Mouse (Mus musculus) liver, embryonic 13.5 days (tissue): Measurements from ENCODE around the gene Gse1. TPM values are rescaled to one million over a fixed set of nuclear protein-coding genes. Genes with fewer than 3 reads are reported as not detected.

Experiments used
- ATAC-seq: fragments of 200-750 bp; cut with Nextera tagmentation; 2 replicates; pipeline ENCODE4 v1.8.0; 2017; ENCODE audit warnings: low read depth, mild to moderate bottlenecking, moderate number of reproducible peaks, moderate library complexity
- DNase-seq: peaks from one replicate; pipeline ENCODE4 v3.0.0; 2022
- H3K27ac ChIP-seq: fragments of 300-500 bp; sonication (generic); 2 replicates; pipeline ENCODE4 v1.5.1; 2015; ENCODE audit warnings: moderate library complexity, mild to moderate bottlenecking, inconsistent platforms
- H3K27me3 ChIP-seq: fragments of 300-500 bp; sonication (generic); 2 replicates; pipeline ENCODE4 v1.6.1; 2015; ENCODE audit warnings: mild to moderate bottlenecking, inconsistent platforms
- H3K36me3 ChIP-seq: fragments of 300-500 bp; sonication (generic); 2 replicates; pipeline ENCODE4 v1.6.1; 2015; ENCODE audit warnings: mild to moderate bottlenecking, inconsistent platforms
- H3K4me1 ChIP-seq: fragments of 300-500 bp; sonication (generic); replicated peaks from 2 replicates; pipeline ENCODE4 v1.6.1; 2015; ENCODE audit warnings: inconsistent platforms
- H3K4me2 ChIP-seq: fragments of 300-500 bp; sonication (generic); 2 replicates; pipeline ENCODE4 v1.6.1; 2015; ENCODE audit warnings: inconsistent platforms, mild to moderate bottlenecking, moderate library complexity
- H3K4me3 ChIP-seq: fragments of 300-500 bp; sonication (generic); replicated peaks from 2 replicates; pipeline ENCODE4 v1.5.1; 2015; ENCODE audit warnings: mild to moderate bottlenecking, inconsistent platforms
- H3K9ac ChIP-seq: fragments of 300-500 bp; sonication (generic); 2 replicates; pipeline ENCODE4 v1.6.1; 2015; ENCODE audit warnings: mild to moderate bottlenecking, inconsistent platforms
- H3K9me3 ChIP-seq: fragments of 300-500 bp; sonication (generic); replicated peaks from 2 replicates; pipeline ENCODE4 v1.6.1; 2016; ENCODE audit warnings: inconsistent platforms
- WGBS: fragments of 180-500 bp; shearing (Covaris S2); methylation state at CpG from one replicate; pipeline ENCODE4 v1.1.7; 2015; ENCODE audit not compliant: insufficient replicate concordance; 5-methylcytosine and 5-hydroxymethylcytosine counted together
- polyA plus RNA-seq: library from polyadenylated mRNA; unstranded; fragments of >200 nt; fragmentation: Nextera tagmentation; extraction: Ambion mirVana; gene quantifications from 2 replicates; pipeline ENCODE4 v1.2.1, GENCODE M21; 2015

Gene Gse1
- polyA plus RNA-seq, 1 experiment from 2014 or later, result 8.3 TPM

- Histone ChIP-seq H3K9me3 (peaks cover 4% of the 10 kb centered on the region; the same call in 1 of the 2 replicates), H3K4me2 (no peak overlapping the region), H3K27ac (no peak overlapping the region), H3K36me3 (no peaks in the 10 kb centered on the region), H3K4me1 (peaks cover 76% of the 10 kb centered on the region), H3K4me3 (no peak overlapping the region), H3K9ac (no peak overlapping the region), H3K27me3 (no peaks in the 10 kb centered on the region)
- DNase-seq (no peak), ATAC-seq (no peak)
- 77% methylated on average over 7 of the region's 7 CpGs for WGBS
Observed at GRCm38 (mm10) chr8:120338678-120339077, 110.4 kb downstream of the Gse1 start.

DNA sequence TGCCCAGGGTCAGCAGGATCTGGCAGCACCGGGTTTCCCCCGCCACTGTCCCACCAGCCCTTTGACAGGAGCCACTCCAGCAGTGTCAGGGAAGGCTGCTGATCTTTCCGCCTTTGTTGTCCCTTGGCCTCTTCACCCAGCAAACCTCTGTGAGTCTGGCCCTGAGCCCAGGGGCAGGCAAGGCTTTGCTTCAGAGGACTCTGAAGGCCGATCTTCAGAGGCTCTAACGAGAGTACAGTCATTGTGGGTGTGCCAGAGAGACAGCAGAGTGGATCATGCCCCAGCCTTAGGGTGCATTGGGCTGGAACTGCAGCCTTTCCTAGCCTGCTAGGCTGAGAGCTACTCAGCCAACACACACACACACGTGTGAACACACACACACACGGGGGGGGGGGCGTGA is 111.5 kb downstream of the Gse1 start:
- H3K4me1 ChIP-seq, result peaks cover 77% of the 10 kb centered on the region
- no peak overlapping the region for H3K4me2 ChIP-seq
- no peak overlapping the region for H3K9ac ChIP-seq
- DNase-seq (no peak), ATAC-seq (no peak)
- no peak overlapping the region for H3K27ac ChIP-seq
- no peaks in the 10 kb centered on the region for H3K36me3 ChIP-seq
- no peak overlapping the region for H3K4me3 ChIP-seq
- peaks cover 4% of the 10 kb centered on the region; the same call in 1 of the 2 replicates for H3K9me3 ChIP-seq
- no peaks in the 10 kb centered on the region for H3K27me3 ChIP-seq
- 69% methylated on average over 7 of the region's 8 CpGs for WGBS

GRCm38 (mm10) chr8:120341124-120341523 is 112.9 kb downstream of the Gse1 start:
- H3K4me2 ChIP-seq, result no peak overlapping the region
- no peak overlapping the region for H3K27ac ChIP-seq
- 61% methylated on average over 10 of the region's 10 CpGs for WGBS
- no peaks in the 10 kb centered on the region for H3K27me3 ChIP-seq
- ATAC-seq, result no peak
- H3K4me3 ChIP-seq, result no peak overlapping the region
- peaks cover 72% of the 10 kb centered on the region for H3K4me1 ChIP-seq
- DNase-seq, result no peak
- H3K9me3 ChIP-seq, result peaks cover 4% of the 10 kb centered on the region; the same call in 1 of the 2 replicates
- no peak overlapping the region for H3K9ac ChIP-seq
- no peaks in the 10 kb centered on the region for H3K36me3 ChIP-seq

GRCm38 (mm10) chr8:120342847-120343548 is 114.7 kb downstream of the Gse1 start:
- ATAC-seq, result no peak
- Histone ChIP-seq H3K36me3 (no peaks in the 10 kb centered on the region), H3K9me3 (peaks cover 4% of the 10 kb centered on the region; the same call in 1 of the 2 replicates), H3K4me3 (no peak overlapping the region), H3K27me3 (peaks cover 6% of the 10 kb centered on the region), H3K4me1 (peaks cover 70% of the 10 kb centered on the region), H3K4me2 (peak overlapping the region; percentile 30), H3K27ac (no peak overlapping the region), H3K9ac (no peak overlapping the region)
- 65% methylated on average over 7 of the region's 7 CpGs for WGBS
- DNase-seq, result no peak

- H3K9me3 ChIP-seq, result peaks cover 2% of the 10 kb centered on the region; the same call in 1 of the 2 replicates
- ATAC-seq, result no peak
- peak overlapping the region; percentile 34 for H3K9ac ChIP-seq
- 0 out of 2 replicates have a peak overlapping the region, but pooled peaks have one; percentile 16 for H3K27ac ChIP-seq
- DNase-seq, result no peak
- peaks cover 72% of the 10 kb centered on the region for H3K4me1 ChIP-seq
- WGBS, result 45% methylated on average over 12 of the region's 12 CpGs
- no peaks in the 10 kb centered on the region for H3K36me3 ChIP-seq
- peak overlapping the region; percentile 30 for H3K4me2 ChIP-seq
- no peak overlapping the region for H3K4me3 ChIP-seq
- H3K27me3 ChIP-seq, result peaks cover 6% of the 10 kb centered on the region
Observed at GRCm38 (mm10) chr8:120343582-120343981, 115.3 kb downstream of the Gse1 start.

- H3K36me3 ChIP-seq, result no peaks in the 10 kb centered on the region
- H3K4me2 ChIP-seq, result peak overlapping the region; percentile 30
- H3K4me1 ChIP-seq, result peaks cover 72% of the 10 kb centered on the region
- ATAC-seq (peak; percentile 76), DNase-seq (peak; percentile 39)
- 5% methylated on average over 4 of the region's 4 CpGs for WGBS
- H3K9ac ChIP-seq, result peak overlapping the region; percentile 34
- no peaks in the 10 kb centered on the region for H3K9me3 ChIP-seq
- peaks cover 6% of the 10 kb centered on the region for H3K27me3 ChIP-seq
- H3K4me3 ChIP-seq, result no peak overlapping the region
- H3K27ac ChIP-seq, result 0 out of 2 replicates have a peak overlapping the region, but pooled peaks have one; percentile 16
Observed at GRCm38 (mm10) chr8:120344166-120344565, 115.9 kb downstream of the Gse1 start.

DNA sequence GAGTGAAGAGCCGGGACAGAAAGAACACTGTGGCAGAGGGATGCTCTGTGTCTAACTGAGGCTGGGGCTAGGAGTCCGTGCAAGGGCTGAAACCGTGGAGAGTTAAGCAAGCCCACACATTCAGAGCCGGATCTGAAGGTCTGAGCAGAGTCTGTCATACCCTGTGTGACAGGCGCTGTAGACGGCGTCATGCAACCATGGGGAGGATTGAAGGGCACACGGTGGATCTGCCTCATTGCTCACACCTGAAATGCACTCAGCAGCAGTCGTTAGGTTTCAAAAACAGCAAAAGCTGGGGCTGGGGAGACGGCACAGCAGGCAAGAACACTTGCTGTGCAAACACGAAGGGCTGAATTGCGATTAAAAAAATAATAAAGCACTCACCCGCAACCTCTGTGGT is 116.3 kb downstream of the Gse1 start:
- WGBS, result 56% methylated on average over 13 of the region's 13 CpGs
- ATAC-seq, result no peak
- Histone ChIP-seq H3K27ac (no peak overlapping the region), H3K4me1 (peaks cover 69% of the 10 kb centered on the region), H3K27me3 (peaks cover 6% of the 10 kb centered on the region), H3K36me3 (no peaks in the 10 kb centered on the region), H3K4me2 (no peak overlapping the region), H3K4me3 (no peak overlapping the region), H3K9ac (no peak overlapping the region; the same call in 1 of the 2 replicates), H3K9me3 (no peaks in the 10 kb centered on the region)
- no peak for DNase-seq

GRCm38 (mm10) chr8:120347734-120348341 is 119.6 kb downstream of the Gse1 start:
- H3K4me3 ChIP-seq, result no peak overlapping the region
- no peaks in the 10 kb centered on the region for H3K9me3 ChIP-seq
- ATAC-seq (no peak), DNase-seq (no peak)
- no peak overlapping the region for H3K9ac ChIP-seq
- H3K27me3 ChIP-seq, result peaks cover 25% of the 10 kb centered on the region
- no peak overlapping the region for H3K27ac ChIP-seq
- H3K4me1 ChIP-seq, result peaks cover 64% of the 10 kb centered on the region
- H3K36me3 ChIP-seq, result no peaks in the 10 kb centered on the region
- no peak overlapping the region for H3K4me2 ChIP-seq
- 80% methylated on average over 21 of the region's 21 CpGs for WGBS

DNA sequence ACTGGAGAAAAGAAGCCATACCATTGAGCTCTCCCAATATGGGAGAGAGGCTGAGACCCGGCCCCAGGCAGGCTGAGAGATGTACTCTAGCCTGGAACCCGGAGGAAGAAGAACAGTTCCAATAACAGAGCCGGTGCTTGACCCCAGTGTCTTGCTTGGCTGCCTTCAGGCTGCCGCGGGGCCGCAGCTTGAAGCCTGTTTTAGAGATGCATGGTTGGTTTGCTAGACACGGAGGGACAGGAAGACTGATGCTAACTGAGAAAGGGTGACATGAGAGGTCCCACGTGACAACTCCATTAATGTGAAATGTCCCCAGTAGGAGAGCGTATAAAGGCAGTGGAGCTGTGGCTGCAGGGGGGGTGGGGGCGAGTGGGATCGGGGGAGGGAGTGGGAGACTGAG is 120.7 kb downstream of the Gse1 start:
- H3K4me1 ChIP-seq, result peaks cover 63% of the 10 kb centered on the region

GRCm38 (mm10) chr8:120351332-120352071 is 123.2 kb downstream of the Gse1 start:
- H3K27ac ChIP-seq, result no peak overlapping the region
- H3K27me3 ChIP-seq, result peaks cover 40% of the 10 kb centered on the region
- no peaks in the 10 kb centered on the region for H3K9me3 ChIP-seq
- no peak overlapping the region for H3K4me3 ChIP-seq
- H3K36me3 ChIP-seq, result no peaks in the 10 kb centered on the region
- ATAC-seq (no peak), DNase-seq (no peak)
- H3K4me1 ChIP-seq, result peaks cover 61% of the 10 kb centered on the region
- WGBS, result 63% methylated on average over 7 of the region's 7 CpGs
- H3K4me2 ChIP-seq, result no peak overlapping the region
- H3K9ac ChIP-seq, result no peak overlapping the region

More for the DNA sequence above, 120.7 kb downstream of the Gse1 start:
- no peak overlapping the region for H3K4me2 ChIP-seq
- ATAC-seq (no peak), DNase-seq (no peak)
- no peaks in the 10 kb centered on the region for H3K36me3 ChIP-seq
- no peaks in the 10 kb centered on the region for H3K9me3 ChIP-seq
- no peak overlapping the region for H3K9ac ChIP-seq
- 64% methylated on average over 11 of the region's 11 CpGs for WGBS
- H3K27me3 ChIP-seq, result peaks cover 33% of the 10 kb centered on the region
- no peak overlapping the region for H3K4me3 ChIP-seq
- H3K27ac ChIP-seq, result no peak overlapping the region

DNA sequence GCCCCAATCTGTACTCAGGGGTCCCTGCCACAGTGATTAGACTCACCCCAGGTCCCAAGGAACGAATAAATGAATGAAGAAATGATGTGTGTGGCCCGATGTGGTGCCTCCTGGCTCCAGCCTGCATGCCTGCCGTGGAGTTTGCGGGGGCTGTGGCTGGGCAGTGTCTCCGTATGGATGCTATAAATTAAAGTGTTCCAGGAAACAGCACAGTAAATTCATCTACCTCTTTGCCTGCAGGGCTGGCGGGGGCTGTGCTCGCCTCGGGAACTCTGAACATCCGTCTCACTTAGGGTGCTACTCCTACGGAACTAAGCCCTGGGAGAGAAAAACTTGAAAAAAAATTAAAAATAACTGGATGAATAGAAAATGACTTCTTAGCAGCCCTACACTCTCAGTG is 123.8 kb downstream of the Gse1 start:
- ATAC-seq (no peak), DNase-seq (no peak)
- Histone ChIP-seq H3K27me3 (peaks cover 40% of the 10 kb centered on the region), H3K36me3 (no peaks in the 10 kb centered on the region), H3K4me3 (no peak overlapping the region), H3K27ac (no peak overlapping the region), H3K9ac (peak overlapping the region; percentile 20; the same call in 1 of the 2 replicates), H3K4me1 (peaks cover 57% of the 10 kb centered on the region), H3K9me3 (no peaks in the 10 kb centered on the region), H3K4me2 (no peak overlapping the region)
- 58% methylated on average over 10 of the region's 10 CpGs for WGBS
